Comparison of ENCODE assay signal across 15 mouse cellular contexts in genomic region chr2:165948007-165948406, GRCm38 (mm10). TPM values are rescaled to one million over a fixed set of nuclear protein-coding genes. Genes with fewer than 3 reads are reported as not detected.
DNase-seq lines count a peak whose midpoint lies in the region; ATAC-seq and TF ChIP-seq lines count a peak whose summit lies in the region.
"Had no signal": no experiment of that assay in that cellular context is flagged by ENCODE, and none has a peak within 500 bp of the region (broad histone marks: within the 10 kb centered on the region; RNA-seq: fewer than 3 reads in every experiment).

No protein-coding gene starts in this region.

- H3K4me1 ChIP-seq in heart, embryonic 10.5 days = peaks cover 22% of the 10 kb centered on the region
- H3K4me1 ChIP-seq in heart, embryonic 11.5 days (ENCODE audit: control insufficient read depth, insufficient read depth, low read length) = 0 out of 2 replicates have a peak, but pooled peaks cover 3% of the 10 kb centered on the region
- H3K4me1 ChIP-seq in stomach, embryonic 16.5 days (ENCODE audit: control insufficient read depth, insufficient read depth, low read length) = no peaks in the 10 kb centered on the region
- H3K4me1 ChIP-seq in stomach, postnatal 0 days (replicated peaks; ENCODE audit: control insufficient read depth, insufficient read depth) = no peaks in the 10 kb centered on the region
- peaks cover 22% of the 10 kb centered on the region for H3K4me1 ChIP-seq in liver, embryonic 16.5 days (ENCODE audit: control insufficient read depth, low read depth, low read length)
- no peaks in the 10 kb centered on the region for H3K4me1 ChIP-seq in neural tube, embryonic 15.5 days
- H3K4me1 ChIP-seq: hindbrain, embryonic 15.5 days; midbrain, embryonic 15.5 days had no signal

- peak overlapping the region; percentile 42; the same call in 1 of the 2 replicates for H3K27ac ChIP-seq in heart, embryonic 10.5 days
- no peak overlapping the region for H3K27ac ChIP-seq in heart, embryonic 11.5 days (ENCODE audit: low read depth, low read length)
- H3K27ac ChIP-seq in stomach, embryonic 16.5 days (ENCODE audit: low read length) = 0 out of 2 replicates have a peak overlapping the region, but pooled peaks have one; percentile 26
- no peak overlapping the region for H3K27ac ChIP-seq in stomach, postnatal 0 days (replicated peaks)
- H3K27ac ChIP-seq in liver, embryonic 16.5 days (ENCODE audit: low read length) = peak overlapping the region; percentile 48
- no peak overlapping the region for H3K27ac ChIP-seq in neural tube, embryonic 15.5 days (replicated peaks)
- H3K27ac ChIP-seq: hindbrain, embryonic 15.5 days; midbrain, embryonic 15.5 days had no signal

- no peak for TF ChIP-seq EP300 in stomach, postnatal 0 days (optimal IDR thresholded peaks at IDR 0.05)

- H3K36me3 ChIP-seq in heart, embryonic 10.5 days = no peaks in the 10 kb centered on the region
- no peaks in the 10 kb centered on the region for H3K36me3 ChIP-seq in heart, embryonic 11.5 days (ENCODE audit: control insufficient read depth, insufficient read depth, low read length)
- no peaks in the 10 kb centered on the region for H3K36me3 ChIP-seq in stomach, embryonic 16.5 days (ENCODE audit: control insufficient read depth, insufficient read depth, low read length)
- H3K36me3 ChIP-seq in stomach, postnatal 0 days (ENCODE audit: control insufficient read depth, insufficient read depth, low read length) = no peaks in the 10 kb centered on the region
- H3K36me3 ChIP-seq in liver, embryonic 16.5 days (ENCODE audit: control insufficient read depth, insufficient read depth) = no peaks in the 10 kb centered on the region
- no peaks in the 10 kb centered on the region for H3K36me3 ChIP-seq in neural tube, embryonic 15.5 days
- H3K36me3 ChIP-seq: hindbrain, embryonic 15.5 days; midbrain, embryonic 15.5 days had no signal

- no peak overlapping the region for H3K4me2 ChIP-seq in heart, embryonic 11.5 days
- H3K4me2 ChIP-seq in stomach, embryonic 16.5 days (ENCODE audit: low read depth, low read length) = no peak overlapping the region
- no peak overlapping the region for H3K4me2 ChIP-seq in stomach, postnatal 0 days (replicated peaks; ENCODE audit: low read depth)
- H3K4me2 ChIP-seq in liver, embryonic 16.5 days (ENCODE audit: low read depth, low read length) = no peak overlapping the region
- H3K4me2 ChIP-seq in neural tube, embryonic 15.5 days = no peak overlapping the region
- H3K4me2 ChIP-seq: hindbrain, embryonic 15.5 days; midbrain, embryonic 15.5 days had no signal

- 52% methylated on average over 1 of the region's 1 CpGs for WGBS in heart, embryonic 10.5 days
- 67% methylated on average over 1 of the region's 1 CpGs for WGBS in heart, embryonic 11.5 days (ENCODE audit: insufficient replicate concordance)
- WGBS in stomach, embryonic 16.5 days = 50% methylated on average over 1 of the region's 1 CpGs
- WGBS in stomach, postnatal 0 days = 43% methylated on average over 1 of the region's 1 CpGs
- WGBS in liver, embryonic 16.5 days (ENCODE audit: insufficient replicate concordance) = 15% methylated on average over 1 of the region's 1 CpGs
- 64% methylated on average over 1 of the region's 1 CpGs for WGBS in neural tube, embryonic 15.5 days

- H3K9me3 ChIP-seq in heart, embryonic 10.5 days = no peaks in the 10 kb centered on the region; the same call in 1 of the 2 replicates
- H3K9me3 ChIP-seq in heart, embryonic 11.5 days (replicated peaks; ENCODE audit: control insufficient read depth, low read length) = 0 out of 2 replicates have a peak, but pooled peaks cover 3% of the 10 kb centered on the region
- H3K9me3 ChIP-seq in stomach, embryonic 16.5 days (replicated peaks; ENCODE audit: control insufficient read depth, low read length) = no peaks in the 10 kb centered on the region
- no peaks in the 10 kb centered on the region for H3K9me3 ChIP-seq in stomach, postnatal 0 days (ENCODE audit: control insufficient read depth, low read length)
- no peaks in the 10 kb centered on the region for H3K9me3 ChIP-seq in liver, embryonic 16.5 days (replicated peaks; ENCODE audit: control insufficient read depth, low read length)
- H3K9me3 ChIP-seq in neural tube, embryonic 15.5 days (replicated peaks) = no peaks in the 10 kb centered on the region
- H3K9me3 ChIP-seq: hindbrain, embryonic 15.5 days; midbrain, embryonic 15.5 days had no signal

- ATAC-seq in heart, embryonic 11.5 days (replicated peaks; ENCODE audit: insufficient number of reproducible peaks, low FRiP score, low TSS enrichment) = no peak
- no peak for ATAC-seq in stomach, embryonic 16.5 days (ENCODE audit: insufficient read depth, low FRiP score)
- no peak for ATAC-seq in stomach, postnatal 0 days (ENCODE audit: low FRiP score, low TSS enrichment)
- ATAC-seq in liver, embryonic 16.5 days (ENCODE audit: low read depth) = no peak
- no peak for ATAC-seq in neural tube, embryonic 15.5 days (ENCODE audit: low FRiP score)
- ATAC-seq: midbrain, embryonic 15.5 days had no signal

- TF ChIP-seq CTCF in stomach, postnatal 0 days (IDR thresholded peaks at IDR 0.05; ENCODE audit: low read depth) = no peak

- no peak overlapping the region for H3K9ac ChIP-seq in heart, embryonic 11.5 days (ENCODE audit: low read depth, low read length)
- no peak overlapping the region for H3K9ac ChIP-seq in stomach, embryonic 16.5 days (ENCODE audit: low read length)
- no peak overlapping the region for H3K9ac ChIP-seq in stomach, postnatal 0 days (ENCODE audit: low read length)
- no peak overlapping the region for H3K9ac ChIP-seq in liver, embryonic 16.5 days (ENCODE audit: low read depth, low read length)
- no peak overlapping the region for H3K9ac ChIP-seq in neural tube, embryonic 15.5 days (replicated peaks)
- H3K9ac ChIP-seq: hindbrain, embryonic 15.5 days; midbrain, embryonic 15.5 days had no signal

- H3K27me3 ChIP-seq in heart, embryonic 10.5 days (ENCODE audit: insufficient read depth, poor library complexity, severe bottlenecking) = no peaks in the 10 kb centered on the region
- H3K27me3 ChIP-seq in heart, embryonic 11.5 days (ENCODE audit: control insufficient read depth, insufficient read depth, low read length) = no peaks in the 10 kb centered on the region
- no peaks in the 10 kb centered on the region for H3K27me3 ChIP-seq in stomach, embryonic 16.5 days (ENCODE audit: control insufficient read depth, insufficient read depth, low read length)
- H3K27me3 ChIP-seq in stomach, postnatal 0 days (ENCODE audit: control insufficient read depth, insufficient read depth, low read length) = no peaks in the 10 kb centered on the region
- no peaks in the 10 kb centered on the region for H3K27me3 ChIP-seq in liver, embryonic 16.5 days (ENCODE audit: control insufficient read depth, insufficient read depth, low read depth, low read length)
- H3K27me3 ChIP-seq in neural tube, embryonic 15.5 days (replicated peaks) = no peaks in the 10 kb centered on the region
- H3K27me3 ChIP-seq: hindbrain, embryonic 15.5 days; midbrain, embryonic 15.5 days had no signal

- H3K4me3 ChIP-seq in heart, embryonic 10.5 days = no peak overlapping the region
- no peak overlapping the region for H3K4me3 ChIP-seq in heart, embryonic 11.5 days (ENCODE audit: low read depth, low read length)
- H3K4me3 ChIP-seq in stomach, embryonic 16.5 days (replicated peaks; ENCODE audit: low read length) = no peak overlapping the region
- H3K4me3 ChIP-seq in stomach, postnatal 0 days (ENCODE audit: low read depth, low read length) = no peak overlapping the region
- H3K4me3 ChIP-seq in liver, embryonic 16.5 days (ENCODE audit: low read depth, low read length) = no peak overlapping the region
- no peak overlapping the region for H3K4me3 ChIP-seq in neural tube, embryonic 15.5 days (replicated peaks)
- H3K4me3 ChIP-seq: hindbrain, embryonic 15.5 days; midbrain, embryonic 15.5 days had no signal

- DNase-seq in heart, embryonic 10.5 days (ENCODE audit: low spot score) = no peak
- no peak for DNase-seq in stomach, postnatal 0 days (ENCODE audit: low spot score)
- no peak for DNase-seq in right cerebral cortex, adult 18-20 months
- no peak for DNase-seq in spleen, postnatal 14 days (ENCODE audit: low spot score in 2 of 2)
- DNase-seq: cerebellum, adult 8-10 months; heart, adult 11 months; heart, postnatal 10 days; kidney, adult 11 months; kidney, postnatal 10 days had no signal

RNA-seq across cellular contexts. Expression of gene Ncoa3, which starts 44.4 kb away (rescaled TPM):
- 14.8 and 15.8 TPM in 2 replicates for polyA plus RNA-seq in heart, embryonic 10.5 days (2016; fragmentation: Nextera tagmentation; extraction: Ambion mirVana)
- 14.2 and 15.6 TPM in 2 replicates for polyA plus RNA-seq in heart, embryonic 11.5 days (2014; fragmentation: Nextera tagmentation; extraction: Ambion mirVana)
- polyA plus RNA-seq in stomach, embryonic 16.5 days (2015; fragmentation: Nextera tagmentation; extraction: Ambion mirVana) = 15.7 and 15.9 TPM in 2 replicates
- polyA plus RNA-seq in stomach, postnatal 0 days (2015; fragmentation: Nextera tagmentation; extraction: Ambion mirVana) = 7.5 and 8.3 TPM in 2 replicates
- 3.7 and 4.2 TPM in 2 replicates for polyA plus RNA-seq in liver, embryonic 16.5 days (2015; fragmentation: Nextera tagmentation; extraction: Ambion mirVana)
- polyA plus RNA-seq in neural tube, embryonic 15.5 days (2015; fragmentation: Nextera tagmentation; extraction: Ambion mirVana) = 13.3 and 14.6 TPM in 2 replicates

RNA-seq across cellular contexts. Expression of gene Zmynd8, which starts 49.2 kb away (rescaled TPM):
- polyA plus RNA-seq in heart, embryonic 10.5 days (2016; fragmentation: Nextera tagmentation; extraction: Ambion mirVana) = 57.1 and 58.5 TPM in 2 replicates
- polyA plus RNA-seq in heart, embryonic 11.5 days (2014; fragmentation: Nextera tagmentation; extraction: Ambion mirVana) = 39.6 and 47.6 TPM in 2 replicates
- polyA plus RNA-seq in stomach, embryonic 16.5 days (2015; fragmentation: Nextera tagmentation; extraction: Ambion mirVana) = 45.1 and 45.3 TPM in 2 replicates
- 24.3 and 29.7 TPM in 2 replicates for polyA plus RNA-seq in stomach, postnatal 0 days (2015; fragmentation: Nextera tagmentation; extraction: Ambion mirVana)
- polyA plus RNA-seq in liver, embryonic 16.5 days (2015; fragmentation: Nextera tagmentation; extraction: Ambion mirVana) = 20.0 and 23.6 TPM in 2 replicates
- polyA plus RNA-seq in neural tube, embryonic 15.5 days (2015; fragmentation: Nextera tagmentation; extraction: Ambion mirVana) = 79.3 and 79.5 TPM in 2 replicates

Comparison
In these comparisons a context has a peak if more than half of its experiments do, and no peak if none do; other contexts are left out.
1. H3K27ac ChIP-seq: peak in heart, embryonic 10.5 days (single experiment), stomach, embryonic 16.5 days (single experiment) and liver, embryonic 16.5 days (single experiment); none in heart, embryonic 11.5 days (single experiment), stomach, postnatal 0 days (single experiment) and neural tube, embryonic 15.5 days (single experiment).